Mouse (Mus musculus) limb, embryonic 11.5 days (tissue): Measurements from ENCODE around the gene Hspb7. TPM values are rescaled to one million over a fixed set of nuclear protein-coding genes. Genes with fewer than 3 reads are reported as not detected.

Experiments used
- ATAC-seq: fragments of 200-750 bp; cut with Nextera tagmentation; 2 replicates; pipeline ENCODE4 v1.8.0; 2017; ENCODE audit warnings: low read depth; ENCODE audit not compliant: insufficient number of reproducible peaks, low FRiP score, low TSS enrichment
- DNase-seq: peaks from one replicate; pipeline ENCODE4 v3.0.0-alpha.2; 2015; ENCODE audit warnings: low spot score
- H3K27ac ChIP-seq: fragments of 300-500 bp; sonication (generic); replicated peaks from 2 replicates; pipeline ENCODE4 v1.5.1; 2014; ENCODE audit warnings: low read depth, mild to moderate bottlenecking, low read length
- H3K27me3 ChIP-seq: fragments of 300-500 bp; sonication (generic); 2 replicates; pipeline ENCODE4 v1.6.1; 2014; ENCODE audit warnings: mild to moderate bottlenecking, low read length, mixed read lengths; ENCODE audit not compliant: control insufficient read depth, insufficient read depth
- H3K36me3 ChIP-seq: fragments of 300-500 bp; sonication (generic); 2 replicates; pipeline ENCODE4 v1.6.1; 2014; ENCODE audit warnings: mild to moderate bottlenecking, low read length, moderate library complexity, mixed read lengths; ENCODE audit not compliant: control insufficient read depth, insufficient read depth
- H3K4me1 ChIP-seq: fragments of 300-500 bp; sonication (generic); 2 replicates; pipeline ENCODE4 v1.6.1; 2014; ENCODE audit warnings: low read length, mixed read lengths; ENCODE audit not compliant: control insufficient read depth, insufficient read depth
- H3K4me2 ChIP-seq: fragments of 300-500 bp; sonication (generic); 2 replicates; pipeline ENCODE4 v1.6.1; 2014; ENCODE audit warnings: low read depth, mild to moderate bottlenecking, moderate library complexity; ENCODE audit not compliant: severe bottlenecking
- H3K4me3 ChIP-seq: fragments of 300-500 bp; sonication (generic); 2 replicates; pipeline ENCODE4 v1.5.1; 2014; ENCODE audit warnings: low read depth, low read length
- H3K9ac ChIP-seq: fragments of 300-500 bp; sonication (generic); 2 replicates; pipeline ENCODE4 v1.6.1; 2014; ENCODE audit warnings: mild to moderate bottlenecking, low read length
- H3K9me3 ChIP-seq: fragments of 300-500 bp; sonication (generic); 2 replicates; pipeline ENCODE4 v1.6.1; 2016; ENCODE audit warnings: low read length; ENCODE audit not compliant: control insufficient read depth
- WGBS: fragments of 180-500 bp; shearing (Covaris S2); extraction: QIAGEN DNeasy Blood & Tissue Kit; methylation state at CpG from one replicate; pipeline ENCODE4 v1.1.7; 2014; 5-methylcytosine and 5-hydroxymethylcytosine counted together
- polyA plus RNA-seq: library from polyadenylated mRNA; unstranded; fragments of >200 nt; fragmentation: Nextera tagmentation; extraction: Ambion mirVana; gene quantifications from 2 replicates; pipeline ENCODE4 v1.2.1, GENCODE M21; 2014

Hspb7 gene
- polyA plus RNA-seq, 1 experiment from 2014 or later, result 0.41 TPM

- peaks cover 14% of the 10 kb centered on the region; the same call in 1 of the 2 replicates for H3K36me3 ChIP-seq
- H3K27me3 ChIP-seq, result no peaks in the 10 kb centered on the region
- H3K9ac ChIP-seq, result no peak overlapping the region
- ATAC-seq, result no peak
- no peak for DNase-seq
- H3K4me2 ChIP-seq, result no peak overlapping the region
- WGBS, result 72% methylated on average over 3 of the region's 3 CpGs
- H3K4me1 ChIP-seq, result peaks cover 11% of the 10 kb centered on the region
- no peak overlapping the region for H3K4me3 ChIP-seq
- H3K9me3 ChIP-seq, result no peaks in the 10 kb centered on the region
- H3K27ac ChIP-seq, result no peak overlapping the region; the same call in 1 of the 2 replicates
Observed at GRCm38 (mm10) chr4:141458888-141459287, 38.3 kb downstream of the Hspb7 start.

DNA sequence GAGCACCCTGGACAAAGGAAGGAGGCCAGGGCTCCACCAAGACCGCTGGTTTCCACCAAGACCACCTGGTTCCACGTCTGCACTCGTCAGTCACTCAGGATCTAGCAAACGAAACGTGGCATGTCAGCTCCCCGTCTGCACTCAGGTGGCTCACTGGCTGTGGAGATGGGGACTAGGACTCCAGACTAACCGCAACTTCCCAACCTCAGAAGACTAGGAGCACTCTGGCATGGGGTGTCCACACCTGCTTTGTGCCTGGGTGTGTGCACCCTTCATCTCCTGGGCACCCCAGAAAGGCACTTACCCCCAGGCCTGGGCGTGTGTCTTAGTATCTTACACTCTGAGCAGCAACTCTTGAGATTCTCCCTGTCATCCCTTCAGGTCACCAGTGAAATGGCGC is 39.2 kb downstream of the Hspb7 start:
- Histone ChIP-seq H3K27ac (no peak overlapping the region), H3K9me3 (no peaks in the 10 kb centered on the region), H3K4me1 (peaks cover 11% of the 10 kb centered on the region), H3K4me3 (no peak overlapping the region), H3K36me3 (peaks cover 21% of the 10 kb centered on the region), H3K27me3 (no peaks in the 10 kb centered on the region), H3K9ac (no peak overlapping the region), H3K4me2 (no peak overlapping the region)
- WGBS, result 90% methylated on average over 9 of the region's 9 CpGs
- no peak for ATAC-seq
- no peak for DNase-seq

- DNase-seq (no peak), ATAC-seq (no peak)
- peaks cover 11% of the 10 kb centered on the region for H3K4me1 ChIP-seq
- peaks cover 28% of the 10 kb centered on the region for H3K36me3 ChIP-seq
- H3K27ac ChIP-seq, result no peak overlapping the region
- H3K9ac ChIP-seq, result no peak overlapping the region
- H3K4me3 ChIP-seq, result no peak overlapping the region
- H3K27me3 ChIP-seq, result no peaks in the 10 kb centered on the region
- 95% methylated on average over 4 of the region's 4 CpGs for WGBS
- H3K4me2 ChIP-seq, result no peak overlapping the region
- H3K9me3 ChIP-seq, result no peaks in the 10 kb centered on the region
Observed at GRCm38 (mm10) chr4:141460481-141460880, 39.9 kb downstream of the Hspb7 start.

DNA sequence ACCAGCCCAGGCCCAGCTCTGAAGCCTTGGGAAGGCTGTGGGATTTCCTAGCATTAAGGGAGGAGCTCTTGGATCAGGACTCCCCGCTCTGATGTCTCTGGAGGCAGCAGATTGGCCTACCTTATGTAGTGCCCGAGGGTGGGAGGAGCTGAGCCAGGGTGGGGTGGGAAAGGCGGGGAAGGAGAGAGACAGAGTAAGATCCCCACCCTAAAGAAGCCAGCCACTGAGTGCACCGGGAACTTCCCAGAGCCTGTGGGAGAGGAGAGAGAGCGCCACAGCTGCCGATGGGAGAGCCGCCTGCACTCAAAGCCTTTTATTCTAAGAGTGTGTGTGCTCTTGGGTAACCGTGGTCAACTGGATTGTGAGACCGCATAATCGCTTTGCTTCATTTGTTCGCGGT is 40.5 kb downstream of the Hspb7 start:
- Histone ChIP-seq H3K4me3 (no peak overlapping the region), H3K4me1 (peaks cover 11% of the 10 kb centered on the region), H3K9me3 (no peaks in the 10 kb centered on the region), H3K27me3 (no peaks in the 10 kb centered on the region), H3K27ac (no peak overlapping the region), H3K9ac (no peak overlapping the region), H3K36me3 (peaks cover 31% of the 10 kb centered on the region), H3K4me2 (no peak overlapping the region)
- DNase-seq (no peak), ATAC-seq (no peak)
- 76% methylated on average over 12 of the region's 12 CpGs for WGBS

GRCm38 (mm10) chr4:141461576-141461975 is 41.0 kb downstream of the Hspb7 start:
- Histone ChIP-seq H3K36me3 (peaks cover 35% of the 10 kb centered on the region), H3K4me3 (no peak overlapping the region), H3K9ac (no peak overlapping the region), H3K27me3 (no peaks in the 10 kb centered on the region), H3K4me1 (peaks cover 11% of the 10 kb centered on the region), H3K9me3 (no peaks in the 10 kb centered on the region), H3K4me2 (no peak overlapping the region), H3K27ac (no peak overlapping the region)
- 94% methylated on average over 12 of the region's 12 CpGs for WGBS
- DNase-seq (no peak), ATAC-seq (no peak)

DNA sequence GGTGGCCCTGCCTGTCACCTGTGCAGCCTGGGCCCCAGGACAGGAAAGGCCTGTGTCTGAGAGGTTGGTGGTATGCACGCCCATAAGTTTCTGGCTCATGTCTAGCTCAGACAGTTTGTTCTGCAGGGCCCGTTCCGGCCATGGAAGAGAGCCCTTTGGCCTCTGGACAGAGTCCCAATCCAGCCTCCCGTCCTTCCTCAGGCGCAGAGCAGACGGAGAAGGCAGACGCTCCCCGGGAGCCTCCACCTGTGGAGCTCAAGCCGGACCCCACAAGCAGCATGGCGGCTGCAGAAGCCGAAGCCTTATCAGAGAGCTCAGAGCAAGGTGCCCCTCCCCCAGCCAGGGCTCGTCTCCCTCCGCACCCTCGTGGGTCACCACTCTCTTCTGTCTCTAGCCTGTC is 42.9 kb downstream of the Hspb7 start:
- Histone ChIP-seq H3K27ac (no peak overlapping the region), H3K9me3 (no peaks in the 10 kb centered on the region), H3K27me3 (no peaks in the 10 kb centered on the region), H3K4me2 (no peak overlapping the region), H3K4me1 (peaks cover 4% of the 10 kb centered on the region), H3K9ac (no peak overlapping the region), H3K36me3 (peaks cover 43% of the 10 kb centered on the region), H3K4me3 (no peak overlapping the region)
- 85% methylated on average over 14 of the region's 14 CpGs for WGBS
- ATAC-seq (no peak), DNase-seq (no peak)

GRCm38 (mm10) chr4:141464722-141465121 is 44.1 kb downstream of the Hspb7 start:
- no peaks in the 10 kb centered on the region for H3K9me3 ChIP-seq
- peaks cover 44% of the 10 kb centered on the region for H3K36me3 ChIP-seq
- no peak overlapping the region for H3K9ac ChIP-seq
- no peak overlapping the region; the same call in 1 of the 2 replicates for H3K4me2 ChIP-seq
- DNase-seq, result no peak
- H3K27me3 ChIP-seq, result no peaks in the 10 kb centered on the region
- no peaks in the 10 kb centered on the region for H3K4me1 ChIP-seq
- no peak overlapping the region for H3K27ac ChIP-seq
- no peak overlapping the region for H3K4me3 ChIP-seq
- WGBS, result 80% methylated on average over 16 of the region's 16 CpGs
- ATAC-seq, result no peak

DNA sequence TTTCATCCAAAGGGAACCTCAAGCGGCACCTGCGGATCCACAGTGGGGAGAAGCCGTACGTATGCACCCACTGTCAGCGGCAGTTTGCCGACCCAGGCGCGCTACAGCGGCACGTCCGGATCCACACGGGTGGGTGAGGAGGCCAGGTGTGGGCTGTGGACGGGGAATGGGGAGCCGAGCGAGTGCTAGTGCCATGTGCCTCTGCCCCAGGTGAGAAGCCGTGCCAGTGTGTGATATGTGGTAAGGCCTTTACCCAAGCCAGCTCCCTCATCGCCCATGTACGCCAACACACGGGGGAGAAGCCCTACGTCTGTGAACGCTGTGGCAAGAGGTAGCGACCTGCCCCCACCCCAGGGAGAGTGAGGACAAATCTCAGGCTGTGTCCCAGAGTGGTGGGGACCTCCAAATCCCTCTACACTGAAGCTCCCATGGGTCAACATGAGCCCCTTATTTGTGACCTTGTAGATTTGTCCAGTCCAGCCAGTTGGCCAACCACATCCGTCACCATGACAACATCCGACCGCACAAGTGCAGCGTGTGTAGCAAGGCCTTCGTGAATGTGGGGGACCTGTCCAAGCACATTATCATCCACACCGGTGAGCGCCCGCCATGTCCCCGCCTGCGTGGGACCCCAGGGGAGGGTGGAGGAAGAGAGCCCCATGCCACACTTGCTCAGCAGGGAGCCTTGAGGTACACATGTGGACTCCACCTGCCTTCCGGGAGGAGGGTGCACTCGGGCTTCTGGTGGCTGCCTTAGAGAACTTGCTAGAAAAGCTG is 45.1 kb downstream of the Hspb7 start:
- Histone ChIP-seq H3K4me1 (no peaks in the 10 kb centered on the region), H3K27me3 (no peaks in the 10 kb centered on the region), H3K9ac (no peak overlapping the region), H3K36me3 (peaks cover 44% of the 10 kb centered on the region), H3K4me2 (no peak overlapping the region), H3K27ac (no peak overlapping the region), H3K4me3 (no peak overlapping the region), H3K9me3 (no peaks in the 10 kb centered on the region)
- DNase-seq, result no peak
- WGBS, result 93% methylated on average over 34 of the region's 34 CpGs
- no peak for ATAC-seq
